Mouse (Mus musculus) bone marrow macrophage, adult 2 months (primary cell): ENCODE data around the gene Flcn. TPM values are rescaled to one million over a fixed set of nuclear protein-coding genes. Genes with fewer than 3 reads are reported as not detected.

Experiments used
- H3K27ac ChIP-seq: 2 replicates; pipeline ENCODE4 v1.5.1; 2012; ENCODE audit warnings: low read depth, low read length; ENCODE audit not compliant: insufficient read depth
- H3K4me1 ChIP-seq: 2 replicates; pipeline ENCODE4 v1.6.1; 2012; ENCODE audit warnings: low read length; ENCODE audit not compliant: control insufficient read depth, insufficient read depth
- H3K4me3 ChIP-seq: 2 replicates; pipeline ENCODE4 v1.5.1; 2012; ENCODE audit warnings: mild to moderate bottlenecking, low read length, moderate library complexity; ENCODE audit not compliant: insufficient read depth
- CTCF ChIP-seq: IDR thresholded peaks from 2 replicates; pipeline ENCODE4 v1.5.1; 2012; ENCODE audit warnings: low read depth, mild to moderate bottlenecking, low read length, moderate library complexity
- POLR2A ChIP-seq: IDR thresholded peaks from 2 replicates; pipeline ENCODE4 v1.6.1; 2012; ENCODE audit warnings: mild to moderate bottlenecking, low read depth, low read length, borderline replicate concordance
- polyA plus RNA-seq: library from polyadenylated mRNA; stranded (reverse); fragments of >200 nt; gene quantifications from 2 replicates; pipeline ENCODE4 v1.2.4, GENCODE M21; 2012; ENCODE audit not compliant: missing spikeins, insufficient read depth, insufficient read length

Flcn gene
- polyA plus RNA-seq, 1 experiment: 71.7 TPM

- TF ChIP-seq CTCF (no peak), POLR2A (no peak)
- Histone ChIP-seq H3K27ac (no peak overlapping the region), H3K4me1 (peaks cover 6% of the 10 kb centered on the region)
Observed at GRCm38 (mm10) chr11:59772291-59772690, 37.5 kb downstream of the Flcn start.

DNA sequence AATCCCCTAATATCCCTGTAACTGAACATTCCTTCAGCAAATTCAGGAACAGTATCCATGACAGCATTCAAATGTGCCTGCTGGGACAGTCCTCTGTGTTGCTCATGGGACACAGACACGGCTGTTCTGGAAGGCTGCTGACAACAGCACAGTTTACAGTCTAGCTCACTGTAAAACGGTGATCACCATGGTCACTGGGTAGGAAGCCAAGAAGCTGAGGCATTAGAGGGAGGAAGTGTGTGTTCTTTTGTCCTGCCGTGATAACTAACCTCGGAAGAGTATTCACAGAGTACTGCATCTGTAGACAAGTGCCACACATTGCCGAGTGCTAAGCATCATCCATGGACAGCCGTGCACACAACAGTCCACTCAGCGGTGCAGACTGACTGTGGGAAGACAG lies 39.1 kb downstream of the Flcn start:
- H3K27ac ChIP-seq: no peak overlapping the region
- no peak overlapping the region for H3K4me3 ChIP-seq
- no peak for TF ChIP-seq CTCF
- TF ChIP-seq POLR2A: no peak
- H3K4me1 ChIP-seq: peaks cover 6% of the 10 kb centered on the region

More at GRCm38 (mm10) chr11:59772291-59772690, 37.5 kb downstream of the Flcn start:
- H3K4me3 ChIP-seq: no peak overlapping the region

- TF ChIP-seq POLR2A: no peak
- TF ChIP-seq CTCF: no peak
- H3K27ac ChIP-seq: no peak overlapping the region
- H3K4me1 ChIP-seq: peaks cover 6% of the 10 kb centered on the region
- H3K4me3 ChIP-seq: no peak overlapping the region
Observed at GRCm38 (mm10) chr11:59769738-59770137, 40.1 kb downstream of the Flcn start.

- TF ChIP-seq CTCF (no peak), POLR2A (no peak)
- Histone ChIP-seq H3K4me3 (no peak overlapping the region), H3K27ac (no peak overlapping the region), H3K4me1 (peaks cover 3% of the 10 kb centered on the region)
Observed at GRCm38 (mm10) chr11:59769307-59769706, 40.5 kb downstream of the Flcn start.

DNA sequence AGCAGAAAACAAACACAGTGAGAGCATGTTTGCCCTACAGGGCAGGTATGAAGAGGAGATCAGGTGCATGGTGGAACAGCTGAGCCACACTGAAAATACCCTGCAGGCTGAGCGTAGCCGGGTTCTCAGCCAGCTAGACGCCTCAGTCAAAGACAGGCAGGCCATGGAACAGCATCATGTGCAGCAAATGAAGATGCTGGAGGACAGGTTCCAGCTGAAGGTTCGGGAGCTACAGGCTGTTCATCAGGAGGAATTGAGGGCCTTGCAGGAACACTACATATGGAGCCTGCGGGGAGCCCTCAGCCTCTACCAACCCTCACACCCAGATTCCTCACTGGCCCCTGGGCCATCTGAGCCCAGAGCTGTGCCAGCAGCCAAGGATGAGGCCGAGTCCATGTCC lies 49.0 kb downstream of the Flcn start:
- 0 out of 2 replicates have a peak, but pooled peaks cover 6% of the 10 kb centered on the region for H3K4me1 ChIP-seq
- no peak overlapping the region for H3K27ac ChIP-seq
- TF ChIP-seq POLR2A (no peak), CTCF (no peak)
- H3K4me3 ChIP-seq: no peak overlapping the region

DNA sequence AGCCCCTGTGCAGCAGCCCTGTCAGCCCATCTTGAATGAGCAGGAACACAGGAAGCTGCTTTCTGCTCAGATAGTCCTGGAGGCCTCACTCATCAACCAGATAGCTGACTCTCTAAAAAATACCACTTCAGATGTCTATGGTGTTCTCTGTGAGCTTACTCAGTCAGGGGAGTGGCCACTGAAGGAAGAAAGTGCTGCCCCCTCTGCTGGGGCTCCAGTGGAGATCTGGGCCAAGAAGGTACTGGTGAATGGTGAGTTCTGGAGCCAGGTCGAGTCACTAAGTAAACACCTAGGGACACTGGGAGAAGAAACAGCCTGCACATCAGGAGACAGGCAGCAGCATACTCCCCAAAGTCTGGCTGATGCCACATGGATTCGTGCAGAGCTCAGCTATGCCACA lies 50.2 kb downstream of the Flcn start:
- no peak overlapping the region for H3K27ac ChIP-seq

DNA sequence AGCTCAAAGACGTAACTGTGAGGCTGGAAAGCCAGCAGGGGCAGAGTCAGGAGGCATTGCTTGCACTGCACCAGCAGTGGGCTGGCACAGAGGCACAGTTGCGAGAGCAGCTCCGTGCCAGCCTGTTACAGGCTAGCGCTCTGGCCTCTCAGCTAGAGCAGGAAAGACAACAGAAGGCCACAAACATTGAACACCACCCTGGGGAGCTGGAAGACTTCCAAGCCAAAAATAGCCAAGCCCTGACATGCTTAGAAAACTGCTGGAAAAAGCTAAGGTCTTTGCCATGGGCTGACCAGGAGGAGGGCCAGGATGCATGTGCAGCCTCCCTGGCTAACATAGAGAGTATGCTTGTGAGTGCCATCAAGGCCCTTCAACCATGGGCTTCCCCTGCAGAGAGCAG lies 50.6 kb downstream of the Flcn start:
- no peak overlapping the region for H3K27ac ChIP-seq
- no peak overlapping the region for H3K4me3 ChIP-seq

More for the DNA sequence above, 50.2 kb downstream of the Flcn start:
- Histone ChIP-seq H3K4me3 (no peak overlapping the region), H3K4me1 (0 out of 2 replicates have a peak, but pooled peaks cover 6% of the 10 kb centered on the region)
- TF ChIP-seq POLR2A: no peak
- no peak for TF ChIP-seq CTCF

GRCm38 (mm10) chr11:59758191-59758985 lies 51.4 kb downstream of the Flcn start:
- no peak overlapping the region for H3K4me3 ChIP-seq
- TF ChIP-seq POLR2A (no peak), CTCF (no peak)
- 0 out of 2 replicates have a peak, but pooled peaks cover 6% of the 10 kb centered on the region for H3K4me1 ChIP-seq
- no peak overlapping the region for H3K27ac ChIP-seq

More for the DNA sequence above, 50.6 kb downstream of the Flcn start:
- 0 out of 2 replicates have a peak, but pooled peaks cover 6% of the 10 kb centered on the region for H3K4me1 ChIP-seq
- TF ChIP-seq CTCF: no peak
- TF ChIP-seq POLR2A: no peak

DNA sequence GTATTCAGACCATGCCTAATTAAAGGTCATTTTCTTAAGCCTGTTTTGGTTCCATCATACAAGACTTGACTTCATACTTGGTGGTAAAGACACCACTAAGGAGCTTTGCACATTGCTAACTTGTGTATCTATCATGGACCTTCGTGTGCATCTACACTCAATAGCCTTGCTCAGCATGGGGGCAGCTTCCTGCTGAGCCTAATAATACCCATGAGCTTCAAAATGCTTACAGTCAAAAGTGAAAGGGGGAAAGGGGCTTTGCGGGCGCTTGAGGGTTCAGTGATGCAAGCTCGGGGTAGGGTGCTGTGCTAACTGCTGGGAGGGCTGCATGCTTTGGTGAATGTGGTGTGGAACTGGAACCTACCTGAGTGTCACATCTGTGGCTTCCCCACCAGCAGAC lies 53.5 kb downstream of the Flcn start:
- Histone ChIP-seq H3K27ac (no peak overlapping the region), H3K4me1 (0 out of 2 replicates have a peak, but pooled peaks cover 6% of the 10 kb centered on the region), H3K4me3 (no peak overlapping the region)
- TF ChIP-seq CTCF: no peak
- TF ChIP-seq POLR2A: no peak

GRCm38 (mm10) chr11:59754504-59754903 lies 55.3 kb downstream of the Flcn start:
- Histone ChIP-seq H3K27ac (no peak overlapping the region), H3K4me3 (no peak overlapping the region), H3K4me1 (0 out of 2 replicates have a peak, but pooled peaks cover 6% of the 10 kb centered on the region)
- TF ChIP-seq POLR2A (no peak), CTCF (no peak)
